Mouse (Mus musculus): Measurements from ENCODE around the gene Tmem141.

Tmem141 gene

GRCm38 (mm10) chr2:25627811-25628210 lies 6.0 kb upstream of the Tmem141 start, which contains the start of gene Fcna:
Fcna (minus strand) TSS chr2:25628030.
- DNase-seq (ENCODE audit: low read depth, low spot score) = no peak
- H3K36me3 ChIP-seq (ENCODE audit: control insufficient read depth, insufficient read depth, low read length, poor library complexity, severe bottlenecking) = no peaks in the 10 kb centered on the region
- H3K27me3 ChIP-seq (ENCODE audit: control insufficient read depth, insufficient read depth, low read length, poor library complexity, severe bottlenecking) = no peaks in the 10 kb centered on the region

DNA sequence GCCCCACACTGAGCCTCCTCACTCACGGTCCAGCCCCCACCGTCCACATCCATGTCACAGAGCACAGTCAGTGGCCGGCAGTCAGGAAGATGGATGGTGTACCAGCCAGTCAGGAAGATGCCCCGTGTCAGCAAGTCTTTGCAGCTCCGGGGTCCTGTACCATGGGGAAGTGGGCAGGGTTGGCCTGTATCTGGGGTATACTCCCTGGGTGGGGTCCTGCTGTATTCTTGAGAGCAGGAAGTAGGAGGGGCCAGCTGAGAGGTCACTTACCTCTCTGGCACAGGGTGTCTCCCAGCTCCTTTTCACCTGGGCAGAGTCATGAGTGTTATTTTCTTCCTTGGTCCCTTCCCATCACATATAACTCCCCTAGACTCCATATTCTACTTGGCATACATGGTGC lies 4.2 kb upstream of the Tmem141 start:
- Histone ChIP-seq H3K36me3 (ENCODE audit: control insufficient read depth, insufficient read depth, low read length, poor library complexity, severe bottlenecking) (no peaks in the 10 kb centered on the region), H3K27me3 (ENCODE audit: control insufficient read depth, insufficient read depth, low read length, poor library complexity, severe bottlenecking) (no peaks in the 10 kb centered on the region)
- no peak for DNase-seq (ENCODE audit: low read depth, low spot score)

GRCm38 (mm10) chr2:25620852-25621228 lies 965 bp downstream of the Tmem141 start:
- DNase-seq (ENCODE audit: low read depth, low spot score) = no peak
- H3K27me3 ChIP-seq (ENCODE audit: control insufficient read depth, insufficient read depth, low read length, poor library complexity, severe bottlenecking) = no peaks in the 10 kb centered on the region
- no peaks in the 10 kb centered on the region for H3K36me3 ChIP-seq (ENCODE audit: control insufficient read depth, insufficient read depth, low read length, poor library complexity, severe bottlenecking)

DNA sequence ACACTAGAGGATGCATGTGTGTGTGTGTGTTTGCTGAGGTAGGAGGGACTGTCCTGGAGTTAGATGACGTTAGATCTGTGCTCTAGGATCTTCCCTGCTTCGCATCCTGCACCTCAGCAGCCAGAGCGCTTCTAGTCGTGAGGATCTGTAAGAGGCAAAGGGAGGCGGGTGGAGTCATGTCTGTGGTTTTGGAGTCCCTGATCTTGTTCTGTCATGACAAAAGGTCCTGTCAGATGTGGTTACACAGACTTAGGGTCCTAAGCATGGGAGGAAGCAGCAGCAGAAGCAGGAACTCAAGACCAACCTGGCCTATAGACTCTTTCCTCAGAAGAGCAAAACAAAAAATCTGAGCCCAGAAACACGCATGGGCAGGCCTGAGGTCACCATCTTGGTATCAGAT lies 1.4 kb downstream of the Tmem141 start:
- no peak for DNase-seq (ENCODE audit: low read depth, low spot score)
- Histone ChIP-seq H3K36me3 (ENCODE audit: control insufficient read depth, insufficient read depth, low read length, poor library complexity, severe bottlenecking) (no peaks in the 10 kb centered on the region), H3K27me3 (ENCODE audit: control insufficient read depth, insufficient read depth, low read length, poor library complexity, severe bottlenecking) (no peaks in the 10 kb centered on the region)

GRCm38 (mm10) chr2:25617578-25617977 lies 4.2 kb downstream of the Tmem141 start, which contains the start of gene Ccdc183:
Ccdc183 (minus strand) TSS chr2:25617678.
- Histone ChIP-seq H3K36me3 (ENCODE audit: control insufficient read depth, insufficient read depth, low read length, poor library complexity, severe bottlenecking) (no peaks in the 10 kb centered on the region), H3K27me3 (ENCODE audit: control insufficient read depth, insufficient read depth, low read length, poor library complexity, severe bottlenecking) (no peaks in the 10 kb centered on the region)
- DNase-seq (ENCODE audit: low read depth, low spot score) = no peak

- Histone ChIP-seq H3K27me3 (ENCODE audit: control insufficient read depth, insufficient read depth, low read length, poor library complexity, severe bottlenecking) (no peaks in the 10 kb centered on the region), H3K36me3 (ENCODE audit: control insufficient read depth, insufficient read depth, low read length, poor library complexity, severe bottlenecking) (no peaks in the 10 kb centered on the region)
- DNase-seq (ENCODE audit: low read depth, low spot score) = no peak
Measured at GRCm38 (mm10) chr2:25616398-25616797, 5.4 kb downstream of the Tmem141 start.

- no peaks in the 10 kb centered on the region for H3K27me3 ChIP-seq (ENCODE audit: control insufficient read depth, insufficient read depth, low read length, poor library complexity, severe bottlenecking)
- DNase-seq (ENCODE audit: low read depth, low spot score) = no peak
- H3K36me3 ChIP-seq (ENCODE audit: control insufficient read depth, insufficient read depth, low read length, poor library complexity, severe bottlenecking) = no peaks in the 10 kb centered on the region
Measured at GRCm38 (mm10) chr2:25608671-25609070, 13.1 kb downstream of the Tmem141 start.

- Histone ChIP-seq H3K36me3 (ENCODE audit: control insufficient read depth, insufficient read depth, low read length, poor library complexity, severe bottlenecking) (no peaks in the 10 kb centered on the region), H3K27me3 (ENCODE audit: control insufficient read depth, insufficient read depth, low read length, poor library complexity, severe bottlenecking) (no peaks in the 10 kb centered on the region)
Measured at GRCm38 (mm10) chr2:25607761-25608622, 13.8 kb downstream of the Tmem141 start, which contains the start of gene Rabl6. Rabl6 (minus strand) TSS chr2:25608521.

DNA sequence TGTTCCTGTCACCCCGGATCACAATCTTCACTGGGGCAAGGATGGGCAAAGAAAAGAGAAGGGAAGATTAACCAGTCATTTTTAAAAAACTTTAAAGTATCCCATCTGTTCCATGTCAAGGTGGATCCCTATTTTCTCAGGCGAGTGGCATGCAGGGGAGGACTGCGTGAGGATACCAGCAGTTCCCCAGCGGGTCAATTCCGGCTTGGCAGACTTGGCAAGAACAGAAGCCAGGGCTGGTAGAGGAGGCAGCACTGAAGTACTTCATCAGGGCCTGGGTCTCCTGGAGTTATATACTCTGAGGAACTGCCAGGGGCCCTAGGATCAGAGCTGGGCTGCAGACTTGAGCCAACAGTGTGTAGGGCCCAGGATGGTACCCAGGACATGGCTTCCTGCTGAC lies 19.3 kb downstream of the Tmem141 start:
- Histone ChIP-seq H3K36me3 (ENCODE audit: control insufficient read depth, insufficient read depth, low read length, poor library complexity, severe bottlenecking) (peaks cover 6% of the 10 kb centered on the region), H3K27me3 (ENCODE audit: control insufficient read depth, insufficient read depth, low read length, poor library complexity, severe bottlenecking) (no peaks in the 10 kb centered on the region)
- DNase-seq (ENCODE audit: low read depth, low spot score) = no peak

More at GRCm38 (mm10) chr2:25607761-25608622, 13.8 kb downstream of the Tmem141 start, which contains the start of gene Rabl6:
- peak; percentile 90 for DNase-seq (ENCODE audit: low read depth, low spot score)

- Histone ChIP-seq H3K27me3 (ENCODE audit: control insufficient read depth, insufficient read depth, low read length, poor library complexity, severe bottlenecking) (no peaks in the 10 kb centered on the region), H3K36me3 (ENCODE audit: control insufficient read depth, insufficient read depth, low read length, poor library complexity, severe bottlenecking) (peaks cover 14% of the 10 kb centered on the region)
- DNase-seq (ENCODE audit: low read depth, low spot score) = no peak
Measured at GRCm38 (mm10) chr2:25600037-25600436, 21.8 kb downstream of the Tmem141 start.

DNA sequence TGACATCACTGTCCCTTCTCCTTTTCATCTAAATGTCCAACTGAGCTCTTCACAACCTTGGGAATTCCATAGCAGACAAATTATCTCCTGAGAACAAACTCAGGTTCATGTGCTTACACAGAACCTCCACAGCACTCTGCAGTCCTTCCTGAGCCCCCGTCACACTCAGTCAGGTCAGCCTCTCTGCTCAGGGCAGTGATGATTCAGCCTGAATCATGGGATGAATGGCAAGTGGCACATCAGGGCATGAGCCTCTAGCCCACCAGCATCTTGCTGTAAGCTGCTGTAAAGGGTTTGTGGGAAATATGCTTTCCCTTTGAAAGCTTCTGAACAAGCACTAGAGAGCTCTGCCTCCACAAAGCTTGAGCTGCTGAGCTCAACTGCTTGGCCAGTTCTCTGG lies 23.1 kb downstream of the Tmem141 start:
- Histone ChIP-seq H3K27me3 (ENCODE audit: control insufficient read depth, insufficient read depth, low read length, poor library complexity, severe bottlenecking) (no peaks in the 10 kb centered on the region), H3K36me3 (ENCODE audit: control insufficient read depth, insufficient read depth, low read length, poor library complexity, severe bottlenecking) (peaks cover 14% of the 10 kb centered on the region)
- DNase-seq (ENCODE audit: low read depth, low spot score) = no peak

DNA sequence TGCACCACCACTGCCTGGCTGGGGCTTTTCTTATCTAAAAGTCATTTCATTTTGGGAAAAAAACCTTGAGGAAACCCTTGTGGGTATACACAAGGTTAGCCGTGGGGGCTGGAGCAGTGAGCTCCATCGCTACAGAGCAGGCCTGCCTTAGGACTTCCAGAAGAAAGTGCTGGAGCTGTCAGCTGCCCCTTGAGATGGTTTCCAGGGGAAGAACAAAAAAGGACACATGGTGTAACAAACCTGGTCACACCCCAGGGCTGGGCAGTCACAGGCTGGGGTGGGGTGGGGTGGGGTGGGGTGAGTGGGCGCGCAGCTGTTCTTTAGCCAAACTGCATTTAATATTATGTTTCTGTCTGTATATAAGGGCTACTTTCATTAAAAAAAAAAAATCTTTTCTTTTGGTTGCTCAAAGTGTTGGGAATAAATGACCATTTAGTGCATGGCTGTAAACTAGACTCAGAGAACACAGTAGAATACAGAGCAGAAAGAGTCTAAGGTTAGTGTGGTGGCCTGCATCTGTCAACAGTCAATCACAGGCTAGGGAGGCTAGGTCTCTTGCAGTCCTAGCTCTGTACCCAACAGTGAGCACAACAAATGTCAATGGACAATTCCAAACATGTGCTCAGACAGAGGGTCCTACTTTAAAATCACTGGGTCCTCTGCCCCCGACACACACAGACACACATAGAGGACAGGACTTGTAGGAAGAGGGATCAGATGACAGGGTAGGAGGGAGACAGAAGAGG lies 24.9 kb downstream of the Tmem141 start:
- no peak for DNase-seq (ENCODE audit: low read depth, low spot score)
- Histone ChIP-seq H3K27me3 (ENCODE audit: control insufficient read depth, insufficient read depth, low read length, poor library complexity, severe bottlenecking) (no peaks in the 10 kb centered on the region), H3K36me3 (ENCODE audit: control insufficient read depth, insufficient read depth, low read length, poor library complexity, severe bottlenecking) (peaks cover 14% of the 10 kb centered on the region)

DNA sequence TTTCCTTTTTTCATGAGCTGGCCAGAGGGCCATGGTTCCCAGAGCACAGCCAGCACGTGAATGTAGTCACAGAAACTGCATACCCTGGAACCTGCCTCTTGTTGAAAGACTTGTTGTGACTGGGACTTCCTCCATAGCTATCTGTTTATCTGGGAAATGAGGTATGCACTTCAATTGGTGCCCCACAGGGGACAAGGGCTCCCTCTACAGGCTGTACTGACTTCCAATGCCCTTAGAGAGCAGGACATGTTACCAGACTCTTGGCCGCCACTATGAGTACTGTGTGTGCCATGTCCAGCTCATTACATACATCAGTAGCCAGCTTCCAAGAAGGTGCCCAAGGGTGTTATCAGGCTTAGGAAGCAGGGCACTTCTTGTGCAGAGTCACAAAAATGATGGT lies 29.9 kb downstream of the Tmem141 start:
- Histone ChIP-seq H3K36me3 (ENCODE audit: control insufficient read depth, insufficient read depth, low read length, poor library complexity, severe bottlenecking) (peaks cover 8% of the 10 kb centered on the region), H3K27me3 (ENCODE audit: control insufficient read depth, insufficient read depth, low read length, poor library complexity, severe bottlenecking) (no peaks in the 10 kb centered on the region)
- DNase-seq (ENCODE audit: low read depth, low spot score) = peak; percentile 57

DNA sequence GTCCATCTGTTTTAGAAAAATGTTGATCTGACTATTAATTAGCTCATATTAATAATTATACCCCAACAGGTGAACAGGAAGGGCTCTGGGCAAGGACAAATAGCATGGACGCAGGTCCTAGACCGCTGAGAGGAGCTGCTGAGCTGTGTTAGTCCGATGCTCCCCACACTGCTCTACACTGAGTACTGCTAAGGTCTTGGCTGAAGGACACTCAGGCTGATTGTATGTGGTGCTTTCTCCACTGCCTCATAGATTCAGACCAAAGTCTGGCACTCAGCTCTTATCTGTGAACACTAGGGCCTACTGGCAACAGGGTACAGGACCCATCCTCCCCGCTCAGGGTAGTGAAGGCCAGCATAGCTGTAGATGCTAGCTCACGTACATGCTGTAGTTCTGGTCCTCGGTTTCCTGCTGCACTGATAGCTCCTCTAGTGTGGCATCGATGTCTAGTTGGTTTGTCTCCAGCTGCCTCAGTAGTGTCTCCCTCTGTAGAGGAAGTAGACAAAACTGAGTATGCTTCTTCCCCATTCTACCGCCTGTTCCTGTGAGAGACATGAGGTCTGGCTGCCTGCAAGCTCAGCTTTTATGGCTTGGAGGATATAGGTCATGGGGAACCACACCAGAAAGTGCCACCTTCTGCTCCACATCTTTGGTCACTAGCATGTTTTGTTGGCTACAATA lies 33.4 kb downstream of the Tmem141 start:
- DNase-seq (ENCODE audit: low read depth, low spot score) = no peak
- Histone ChIP-seq H3K36me3 (ENCODE audit: control insufficient read depth, insufficient read depth, low read length, poor library complexity, severe bottlenecking) (no peaks in the 10 kb centered on the region), H3K27me3 (ENCODE audit: control insufficient read depth, insufficient read depth, low read length, poor library complexity, severe bottlenecking) (no peaks in the 10 kb centered on the region)

GRCm38 (mm10) chr2:25587290-25587689 lies 34.5 kb downstream of the Tmem141 start:
- DNase-seq (ENCODE audit: low read depth, low spot score) = no peak
- no peaks in the 10 kb centered on the region; the same call in 1 of the 2 replicates for H3K36me3 ChIP-seq (ENCODE audit: control insufficient read depth, insufficient read depth, low read length, poor library complexity, severe bottlenecking)
- no peaks in the 10 kb centered on the region for H3K27me3 ChIP-seq (ENCODE audit: control insufficient read depth, insufficient read depth, low read length, poor library complexity, severe bottlenecking)

All from splenic B cell, adult 2 months (primary cell).